Mouse (Mus musculus): Measurements from ENCODE around the gene Palm3.

DNA sequence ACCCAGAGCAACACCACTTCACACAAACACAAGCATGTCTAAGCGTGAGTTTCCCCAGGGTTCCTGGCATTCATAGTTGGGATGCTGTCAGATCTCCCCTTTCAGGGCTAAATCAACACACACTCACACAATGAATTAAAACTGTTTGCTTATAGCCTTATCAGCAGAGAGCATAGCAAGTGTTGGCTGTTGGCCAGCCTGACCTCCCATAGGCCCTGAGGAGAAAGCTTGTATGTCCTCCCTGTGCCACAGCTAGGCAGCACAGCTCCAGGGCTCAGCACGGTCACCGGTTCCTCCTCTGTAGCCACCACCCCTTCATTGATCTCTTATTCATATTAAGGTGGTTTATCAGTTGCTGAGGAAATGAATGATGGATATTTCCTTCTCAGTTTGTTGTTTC is 31.5 kb downstream of the Palm3 start:
- TF ChIP-seq CTCF (IDR thresholded peaks at IDR 0.05; ENCODE audit: low read depth) (no peak), EP300 (IDR thresholded peaks at IDR 0.05; ENCODE audit: low read depth) (no peak)

Measured in liver, embryonic 14.5 days (tissue).